Comparison of ENCODE assay signal across 19 mouse cellular contexts in genomic region chr15:99812097-99812496, GRCm38 (mm10). TPM values are rescaled to one million over a fixed set of nuclear protein-coding genes. Genes with fewer than 3 reads are reported as not detected.
A peak's percentile ranks its signal among the peaks of the same experiment; 100 is the strongest.
DNase-seq lines count a peak whose midpoint lies in the region; ATAC-seq and TF ChIP-seq lines count a peak whose summit lies in the region.
"Had no signal": no experiment of that assay in that cellular context is flagged by ENCODE, and none has a peak within 500 bp of the region (broad histone marks: within the 10 kb centered on the region; RNA-seq: fewer than 3 reads in every experiment).

No protein-coding gene starts in this region.

- ATAC-seq in stomach, embryonic 16.5 days (ENCODE audit: insufficient read depth, low FRiP score): no peak
- ATAC-seq: forebrain, postnatal 0 days; liver, embryonic 12.5 days had no signal

- TF ChIP-seq EP300 in CH12.LX (IDR thresholded peaks at IDR 0.05; ENCODE audit: low read length): peak; percentile 50; the same call in 1 of the 2 replicates

- no peaks in the 10 kb centered on the region for H3K27me3 ChIP-seq in CH12.LX (replicated peaks)
- no peaks in the 10 kb centered on the region for H3K27me3 ChIP-seq in stomach, embryonic 16.5 days (ENCODE audit: control insufficient read depth, insufficient read depth, low read length)
- H3K27me3 ChIP-seq: embryonic facial prominence, embryonic 12.5 days; hindbrain, embryonic 13.5 days; liver, embryonic 12.5 days; lung, embryonic 15.5 days; midbrain, embryonic 12.5 days had no signal

- peak; percentile 60 for TF ChIP-seq POLR2A in CH12.LX (IDR thresholded peaks at IDR 0.05; ENCODE audit: low read depth, low read length)

- H3K4me2 ChIP-seq in CH12.LX (ENCODE audit: insufficient read depth, low read depth, poor library complexity, severe bottlenecking): peak overlapping the region; percentile 84
- no peak overlapping the region for H3K4me2 ChIP-seq in stomach, embryonic 16.5 days (ENCODE audit: low read depth, low read length)
- H3K4me2 ChIP-seq: embryonic facial prominence, embryonic 12.5 days; hindbrain, embryonic 13.5 days; liver, embryonic 12.5 days; lung, embryonic 15.5 days; midbrain, embryonic 12.5 days had no signal

- no peak for TF ChIP-seq CTCF in CH12.LX (conservative IDR thresholded peaks at IDR 0.05 in 1 of 2, IDR thresholded peaks at IDR 0.05 in 1 of 2; ENCODE audit: low read depth in 2 of 2, low read length in 2 of 2)

- TF ChIP-seq RAD21 in CH12.LX (IDR thresholded peaks at IDR 0.05; ENCODE audit: low read depth, low read length): no peak

- in situ Hi-C loops in CH12.LX (cut with MboI; ENCODE audit: low pct_ligation_motif_present, low pct_unique_long_range_greater_than_20kb, low sequenced_read_pairs): no loop called here

- H3K4me1 ChIP-seq in CH12.LX (ENCODE audit: control insufficient read depth in 1 of 2, insufficient read depth in 2 of 2): peaks cover 13 to 32% of the 10 kb centered on the region in 2 experiments
- H3K4me1 ChIP-seq in stomach, embryonic 16.5 days (ENCODE audit: control insufficient read depth, insufficient read depth, low read length): peaks cover 3% of the 10 kb centered on the region; the same call in 1 of the 2 replicates
- H3K4me1 ChIP-seq: lung, embryonic 15.5 days had no signal

- peak overlapping the region; percentile 78 for H3K27ac ChIP-seq in CH12.LX (ENCODE audit: insufficient read depth, low read depth)
- peak overlapping the region; percentile 25; the same call in 1 of the 2 replicates for H3K27ac ChIP-seq in stomach, embryonic 16.5 days (ENCODE audit: low read length)
- H3K27ac ChIP-seq: embryonic facial prominence, embryonic 12.5 days; hindbrain, embryonic 13.5 days; liver, embryonic 12.5 days; lung, embryonic 15.5 days; midbrain, embryonic 12.5 days had no signal

- WGBS in stomach, embryonic 16.5 days: 58% methylated on average over 7 of the region's 7 CpGs

- dilution Hi-C loops in CH12.LX (cut with MboI; ENCODE audit: extremely low pct_ligation_motif_present, extremely low pct_unique_long_range_greater_than_20kb, low sequenced_read_pairs): no loop called here

- peaks cover 15% of the 10 kb centered on the region for H3K9me3 ChIP-seq in CH12.LX (replicated peaks; ENCODE audit: low read length)
- no peaks in the 10 kb centered on the region for H3K9me3 ChIP-seq in stomach, embryonic 16.5 days (replicated peaks; ENCODE audit: control insufficient read depth, low read length)
- H3K9me3 ChIP-seq: hindbrain, embryonic 13.5 days; liver, embryonic 12.5 days; lung, embryonic 15.5 days; midbrain, embryonic 12.5 days had no signal

- H3K79me2 ChIP-seq in CH12.LX (replicated peaks; ENCODE audit: control insufficient read depth, extremely low read depth, insufficient read depth, poor library complexity, severe bottlenecking): peaks cover 11% of the 10 kb centered on the region

- DNase-seq in heart, adult 11 months: peak; percentile 83
- no peak for DNase-seq in heart, postnatal 25 days (ENCODE audit: low spot score)
- DNase-seq in CH12.LX (ENCODE audit: extremely low read depth): peak; percentile 78
- peak; percentile 30 for DNase-seq in induced T-regulatory cell, adult 2 months (ENCODE audit: low read depth)
- DNase-seq in kidney, adult 18-20 months: no peak
- DNase-seq in layer of hippocampus, adult 9-11 months: no peak
- DNase-seq: adrenal gland, adult 2 months; cerebellum, adult 2 months; forebrain, postnatal 0 days; heart, postnatal 10 days; kidney, adult 2 months; kidney, postnatal 25 days; thymus, adult 18-20 months had no signal

- peak overlapping the region in 2 of 3 experiments; percentile 16 to 34 for H3K4me3 ChIP-seq in CH12.LX (replicated peaks in 1 of 3; ENCODE audit: low read depth in 2 of 3, low read length in 2 of 3, poor library complexity in 1 of 3)
- no peak overlapping the region for H3K4me3 ChIP-seq in stomach, embryonic 16.5 days (replicated peaks; ENCODE audit: low read length)
- H3K4me3 ChIP-seq: embryonic facial prominence, embryonic 12.5 days; hindbrain, embryonic 13.5 days; liver, embryonic 12.5 days; lung, embryonic 15.5 days; midbrain, embryonic 12.5 days had no signal

- H3K36me3 ChIP-seq in CH12.LX (replicated peaks in 1 of 2; ENCODE audit: control insufficient read depth in 1 of 2, insufficient read depth in 1 of 2, low read length in 1 of 2): peaks cover 9 to 36% of the 10 kb centered on the region in 2 experiments
- peaks cover 20% of the 10 kb centered on the region; the same call in 1 of the 2 replicates for H3K36me3 ChIP-seq in stomach, embryonic 16.5 days (ENCODE audit: control insufficient read depth, insufficient read depth, low read length)
- H3K36me3 ChIP-seq: midbrain, embryonic 12.5 days had no signal

- peak overlapping the region; percentile 59 for H3K9ac ChIP-seq in CH12.LX (ENCODE audit: insufficient read depth, low read depth)
- H3K9ac ChIP-seq in stomach, embryonic 16.5 days (ENCODE audit: low read length): no peak overlapping the region
- H3K9ac ChIP-seq: embryonic facial prominence, embryonic 12.5 days; forebrain, postnatal 0 days; hindbrain, embryonic 13.5 days; liver, embryonic 12.5 days; lung, embryonic 15.5 days; midbrain, embryonic 12.5 days had no signal

- intact Hi-C loops in heart, postnatal 25 days (cut with DNase I): no loop called here

TF ChIP-seq in CH12.LX, 34 proteins besides CTCF, POLR2A, EP300 and RAD21:
- no peak for TF ChIP-seq UBTF (IDR thresholded peaks at IDR 0.05; ENCODE audit: low read depth, low read length)
- TF ChIP-seq CHD1 (IDR thresholded peaks at IDR 0.05; ENCODE audit: low read depth, low read length): no peak
- TF ChIP-seq JUND (conservative IDR thresholded peaks at IDR 0.05; ENCODE audit: low read depth, low read length): no peak
- peak; percentile 75 for TF ChIP-seq TCF12 (IDR thresholded peaks at IDR 0.05; ENCODE audit: low read depth, low read length)
- no peak for TF ChIP-seq GABPA (IDR thresholded peaks at IDR 0.05; ENCODE audit: insufficient replicate concordance, low read depth, low read length)
- TF ChIP-seq POLR2AphosphoS2 (IDR thresholded peaks at IDR 0.05; ENCODE audit: low read depth, low read length): no peak
- TF ChIP-seq TBP (conservative IDR thresholded peaks at IDR 0.05; ENCODE audit: low read depth, low read length): 0 out of 2 replicates have a peak, but pooled peaks have one; percentile 43
- peak; percentile 63 for TF ChIP-seq NRF1 (IDR thresholded peaks at IDR 0.05; ENCODE audit: low read depth, low read length)
- TF ChIP-seq MAX (IDR thresholded peaks at IDR 0.05; ENCODE audit: low read length): peak; percentile 73
- no peak for TF ChIP-seq USF1 (IDR thresholded peaks at IDR 0.05; ENCODE audit: low read depth, low read length)
- TF ChIP-seq IRF4 (IDR thresholded peaks at IDR 0.05; ENCODE audit: low read depth, low read length): peak; percentile 71
- TF ChIP-seq JUN (IDR thresholded peaks at IDR 0.05; ENCODE audit: insufficient read depth, low read depth, low read length): no peak
- no peak for TF ChIP-seq ZC3H11A (IDR thresholded peaks at IDR 0.05; ENCODE audit: low read depth, low read length)
- TF ChIP-seq ELF1 (IDR thresholded peaks at IDR 0.05; ENCODE audit: low read depth, low read length): peak; percentile 73
- no peak for TF ChIP-seq USF2 (conservative IDR thresholded peaks at IDR 0.05; ENCODE audit: low read depth, low read length)
- no peak for TF ChIP-seq SMC3 (IDR thresholded peaks at IDR 0.05; ENCODE audit: low read depth, low read length)
- TF ChIP-seq ZKSCAN1 (IDR thresholded peaks at IDR 0.05; ENCODE audit: borderline replicate concordance, low read depth, low read length): no peak
- peak; percentile 72 for TF ChIP-seq MEF2A (IDR thresholded peaks at IDR 0.05; ENCODE audit: borderline replicate concordance, low read depth, low read length)
- peak; percentile 62; the same call in 1 of the 2 replicates for TF ChIP-seq MYC (IDR thresholded peaks at IDR 0.05; ENCODE audit: low read depth, low read length)
- TF ChIP-seq MAFK (IDR thresholded peaks at IDR 0.05; ENCODE audit: insufficient replicate concordance, low read length): no peak
- TF ChIP-seq ZMIZ1 (IDR thresholded peaks at IDR 0.05; ENCODE audit: low read depth, low read length): no peak
- TF ChIP-seq E2F4 (IDR thresholded peaks at IDR 0.05; ENCODE audit: insufficient replicate concordance, low read depth, low read length): no peak
- peak; percentile 88 for TF ChIP-seq MXI1 (IDR thresholded peaks at IDR 0.05; ENCODE audit: low read depth, low read length)
- TF ChIP-seq MAZ (IDR thresholded peaks at IDR 0.05; ENCODE audit: low read depth, low read length): no peak
- TF ChIP-seq BHLHE40 (IDR thresholded peaks at IDR 0.05; ENCODE audit: low read depth, low read length): peak; percentile 82
- no peak for TF ChIP-seq ZNF384 (IDR thresholded peaks at IDR 0.05; ENCODE audit: low read depth, low read length)
- no peak for TF ChIP-seq CHD2 (IDR thresholded peaks at IDR 0.05; ENCODE audit: low read length)
- peak; percentile 88 for TF ChIP-seq ETS1 (conservative IDR thresholded peaks at IDR 0.05; ENCODE audit: low read depth, low read length)
- TF ChIP-seq PAX5 (IDR thresholded peaks at IDR 0.05; ENCODE audit: low read length): no peak
- TF ChIP-seq NELFE (IDR thresholded peaks at IDR 0.05; ENCODE audit: low read depth, low read length): peak; percentile 19; the same call in 1 of the 2 replicates
- TF ChIP-seq HCFC1 (IDR thresholded peaks at IDR 0.05; ENCODE audit: low read depth, low read length): no peak
- no peak for TF ChIP-seq RCOR1 (conservative IDR thresholded peaks at IDR 0.05; ENCODE audit: low read depth, low read length)
- TF ChIP-seq KAT2A (IDR thresholded peaks at IDR 0.05; ENCODE audit: insufficient replicate concordance, low read length): no peak
- TF ChIP-seq SIN3A (IDR thresholded peaks at IDR 0.05; ENCODE audit: low read length): peak; percentile 53; the same call in 1 of the 2 replicates

RNA-seq across cellular contexts. Expression of gene Cers5, which starts 39.4 kb away (rescaled TPM):
- 10 to 100 TPM; 18.2 to 18.5 TPM for total RNA-seq in heart, postnatal 25 days (2021)
- total RNA-seq in CH12.LX (2012; rRNA removed) (45.0 and 48.9 TPM in 2 replicates), CH12.LX (2014; rRNA removed) (140 and 149 TPM in 2 replicates)
- polyA plus RNA-seq in CH12.LX (2012; ENCODE audit: insufficient read length, low read depth): 83.7 and 94.3 TPM in 2 replicates
- polyA plus RNA-seq in stomach, embryonic 16.5 days (2015; fragmentation: Nextera tagmentation; extraction: Ambion mirVana): 58.7 and 62.1 TPM in 2 replicates

Comparison
In these comparisons a context has a peak if more than half of its experiments do, and no peak if none do; other contexts are left out.
1. DNase-seq: peak in heart, adult 11 months (single experiment), CH12.LX (single experiment) and induced T-regulatory cell, adult 2 months (single experiment); none in heart, postnatal 25 days (single experiment), kidney, adult 18-20 months (single experiment) and layer of hippocampus, adult 9-11 months (single experiment).